Mouse (Mus musculus) stomach, embryonic 16.5 days (tissue): ENCODE measurements at regions not wholly inside any gene's neighbourhood (a gene's known extent, or its start where the extent isn't known, plus 50 kb on each side); places are given as distances from the start of the nearest gene placed in this dataset.

Experiments used
- ATAC-seq: fragments of 200-750 bp; cut with Nextera tagmentation; 2 replicates; pipeline ENCODE4 v1.8.0; 2017; ENCODE audit warnings: moderate number of reproducible peaks, moderate TSS enrichment; ENCODE audit not compliant: insufficient read depth, low FRiP score
- H3K27ac ChIP-seq: fragments of 300-500 bp; sonication (generic); 2 replicates; pipeline ENCODE4 v1.5.1; 2014; ENCODE audit warnings: low read length
- H3K27me3 ChIP-seq: fragments of 300-500 bp; sonication (generic); 2 replicates; pipeline ENCODE4 v1.6.1; 2014; ENCODE audit warnings: low read length, control low read depth, mixed read lengths; ENCODE audit not compliant: control insufficient read depth, insufficient read depth
- H3K36me3 ChIP-seq: fragments of 300-500 bp; sonication (generic); 2 replicates; pipeline ENCODE4 v1.6.1; 2014; ENCODE audit warnings: low read length; ENCODE audit not compliant: control insufficient read depth, insufficient read depth
- H3K4me1 ChIP-seq: fragments of 300-500 bp; sonication (generic); 2 replicates; pipeline ENCODE4 v1.6.1; 2014; ENCODE audit warnings: low read length, control low read depth, mixed read lengths; ENCODE audit not compliant: control insufficient read depth, insufficient read depth
- H3K4me2 ChIP-seq: fragments of 300-500 bp; sonication (generic); 2 replicates; pipeline ENCODE4 v1.6.1; 2014; ENCODE audit warnings: low read depth, low read length, mixed read lengths
- H3K4me3 ChIP-seq: fragments of 300-500 bp; sonication (generic); replicated peaks from 2 replicates; pipeline ENCODE4 v1.5.1; 2014; ENCODE audit warnings: mild to moderate bottlenecking, low read length
- H3K9ac ChIP-seq: fragments of 300-500 bp; sonication (generic); 2 replicates; pipeline ENCODE4 v1.6.1; 2014; ENCODE audit warnings: low read length
- H3K9me3 ChIP-seq: fragments of 300-500 bp; sonication (generic); replicated peaks from 2 replicates; pipeline ENCODE4 v1.6.1; 2016; ENCODE audit warnings: low read length, control low read depth; ENCODE audit not compliant: control insufficient read depth
- whole genome bisulfite sequencing: fragments of 180-500 bp; shearing (Covaris S2); extraction: QIAGEN DNeasy Blood & Tissue Kit; methylation state at CpG from one replicate; pipeline ENCODE4 v1.1.7; 2014; 5-methylcytosine and 5-hydroxymethylcytosine counted together

- Histone ChIP-seq H3K4me2 (no peak overlapping the region), H3K9me3 (no peaks in the 10 kb centered on the region; the same call in 1 of the 2 replicates), H3K9ac (no peak overlapping the region), H3K36me3 (no peaks in the 10 kb centered on the region), H3K27me3 (no peaks in the 10 kb centered on the region), H3K27ac (no peak overlapping the region), H3K4me1 (no peaks in the 10 kb centered on the region), H3K4me3 (no peak overlapping the region)
- ATAC-seq = no peak
- 81% methylated on average over 3 of the region's 3 CpGs for WGBS
Measured at GRCm38 (mm10) chr15:96898285-96898684, 157.5 kb downstream of the Slc38a4 start.

GRCm38 (mm10) chr15:96884901-96885300 lies 170.9 kb downstream of the Slc38a4 start:
- 41% methylated on average over 10 of the region's 10 CpGs for WGBS
- no peak overlapping the region for H3K9ac ChIP-seq
- H3K27ac ChIP-seq = peak overlapping the region; percentile 52
- H3K4me2 ChIP-seq = no peak overlapping the region
- H3K4me3 ChIP-seq = no peak overlapping the region
- H3K27me3 ChIP-seq = no peaks in the 10 kb centered on the region
- H3K9me3 ChIP-seq = no peaks in the 10 kb centered on the region
- H3K36me3 ChIP-seq = no peaks in the 10 kb centered on the region
- peaks cover 5% of the 10 kb centered on the region; the same call in 1 of the 2 replicates for H3K4me1 ChIP-seq
- no peak for ATAC-seq

- WGBS = 85% methylated on average over 10 of the region's 10 CpGs
- H3K4me3 ChIP-seq = no peak overlapping the region
- H3K9ac ChIP-seq = no peak overlapping the region
- H3K36me3 ChIP-seq = no peaks in the 10 kb centered on the region
- H3K9me3 ChIP-seq = no peaks in the 10 kb centered on the region
- no peak for ATAC-seq
- H3K4me2 ChIP-seq = no peak overlapping the region
- no peak overlapping the region for H3K27ac ChIP-seq
- peaks cover 5% of the 10 kb centered on the region; the same call in 1 of the 2 replicates for H3K4me1 ChIP-seq
- no peaks in the 10 kb centered on the region for H3K27me3 ChIP-seq
Measured at GRCm38 (mm10) chr15:96883754-96884153, 172.0 kb downstream of the Slc38a4 start.

GRCm38 (mm10) chr15:96882211-96882610 lies 173.5 kb downstream of the Slc38a4 start:
- Histone ChIP-seq H3K4me1 (peaks cover 11% of the 10 kb centered on the region), H3K27ac (0 out of 2 replicates have a peak overlapping the region, but pooled peaks have one; percentile 21), H3K4me3 (no peak overlapping the region), H3K9ac (no peak overlapping the region), H3K9me3 (no peaks in the 10 kb centered on the region), H3K27me3 (no peaks in the 10 kb centered on the region), H3K4me2 (no peak overlapping the region), H3K36me3 (no peaks in the 10 kb centered on the region)
- WGBS = 71% methylated on average over 14 of the region's 14 CpGs
- no peak for ATAC-seq

- no peak for ATAC-seq
- Histone ChIP-seq H3K9me3 (no peaks in the 10 kb centered on the region), H3K4me3 (no peak overlapping the region), H3K4me1 (peaks cover 16% of the 10 kb centered on the region), H3K27me3 (no peaks in the 10 kb centered on the region), H3K4me2 (no peak overlapping the region), H3K9ac (no peak overlapping the region), H3K27ac (peak overlapping the region; percentile 65), H3K36me3 (no peaks in the 10 kb centered on the region)
- 60% methylated on average over 9 of the region's 9 CpGs for WGBS
Measured at GRCm38 (mm10) chr15:96881519-96882170, 174.1 kb downstream of the Slc38a4 start.

GRCm38 (mm10) chr15:96880066-96880465 lies 175.7 kb downstream of the Slc38a4 start:
- no peak overlapping the region for H3K9ac ChIP-seq
- H3K4me2 ChIP-seq = no peak overlapping the region
- H3K36me3 ChIP-seq = no peaks in the 10 kb centered on the region
- H3K4me3 ChIP-seq = no peak overlapping the region
- H3K9me3 ChIP-seq = no peaks in the 10 kb centered on the region
- H3K27me3 ChIP-seq = no peaks in the 10 kb centered on the region
- no peak overlapping the region for H3K27ac ChIP-seq
- peaks cover 14% of the 10 kb centered on the region for H3K4me1 ChIP-seq
- no peak for ATAC-seq
- 91% methylated on average over 11 of the region's 11 CpGs for WGBS

GRCm38 (mm10) chr15:96878796-96879195 lies 177.0 kb downstream of the Slc38a4 start:
- Histone ChIP-seq H3K9ac (no peak overlapping the region), H3K4me2 (no peak overlapping the region), H3K27ac (0 out of 2 replicates have a peak overlapping the region, but pooled peaks have one; percentile 11), H3K27me3 (no peaks in the 10 kb centered on the region), H3K4me3 (no peak overlapping the region), H3K4me1 (peaks cover 11% of the 10 kb centered on the region; the same call in 1 of the 2 replicates), H3K9me3 (no peaks in the 10 kb centered on the region), H3K36me3 (no peaks in the 10 kb centered on the region)
- 48% methylated on average over 4 of the region's 4 CpGs for WGBS
- ATAC-seq = no peak

GRCm38 (mm10) chr15:96877931-96878330 lies 177.8 kb downstream of the Slc38a4 start:
- Histone ChIP-seq H3K4me2 (no peak overlapping the region), H3K4me3 (no peak overlapping the region), H3K9me3 (no peaks in the 10 kb centered on the region), H3K36me3 (no peaks in the 10 kb centered on the region), H3K27ac (peak overlapping the region; percentile 60), H3K4me1 (peaks cover 11% of the 10 kb centered on the region; the same call in 1 of the 2 replicates), H3K27me3 (no peaks in the 10 kb centered on the region), H3K9ac (no peak overlapping the region)
- no peak for ATAC-seq
- WGBS = 85% methylated on average over 8 of the region's 8 CpGs

GRCm38 (mm10) chr15:96877271-96877670 lies 177.7 kb upstream of the Slc38a2 start:
- Histone ChIP-seq H3K9ac (no peak overlapping the region), H3K27ac (no peak overlapping the region; the same call in 1 of the 2 replicates), H3K9me3 (no peaks in the 10 kb centered on the region), H3K4me3 (no peak overlapping the region), H3K36me3 (no peaks in the 10 kb centered on the region), H3K4me2 (no peak overlapping the region), H3K4me1 (peaks cover 11% of the 10 kb centered on the region; the same call in 1 of the 2 replicates), H3K27me3 (no peaks in the 10 kb centered on the region)
- no peak for ATAC-seq
- WGBS = 67% methylated on average over 9 of the region's 9 CpGs
